Mouse (Mus musculus) thymus, postnatal 14 days (tissue): ENCODE results near the gene Rps2.
"Not testable (repeated sequence)": the region's sequence is repeated elsewhere in the genome, so short reads cannot be mapped to it uniquely, and the experiment has no call there.

Experiments used
- DNase-seq: peaks from one replicate; pipeline ENCODE4 v3.0.0; 2021

Rps2 gene

DNA sequence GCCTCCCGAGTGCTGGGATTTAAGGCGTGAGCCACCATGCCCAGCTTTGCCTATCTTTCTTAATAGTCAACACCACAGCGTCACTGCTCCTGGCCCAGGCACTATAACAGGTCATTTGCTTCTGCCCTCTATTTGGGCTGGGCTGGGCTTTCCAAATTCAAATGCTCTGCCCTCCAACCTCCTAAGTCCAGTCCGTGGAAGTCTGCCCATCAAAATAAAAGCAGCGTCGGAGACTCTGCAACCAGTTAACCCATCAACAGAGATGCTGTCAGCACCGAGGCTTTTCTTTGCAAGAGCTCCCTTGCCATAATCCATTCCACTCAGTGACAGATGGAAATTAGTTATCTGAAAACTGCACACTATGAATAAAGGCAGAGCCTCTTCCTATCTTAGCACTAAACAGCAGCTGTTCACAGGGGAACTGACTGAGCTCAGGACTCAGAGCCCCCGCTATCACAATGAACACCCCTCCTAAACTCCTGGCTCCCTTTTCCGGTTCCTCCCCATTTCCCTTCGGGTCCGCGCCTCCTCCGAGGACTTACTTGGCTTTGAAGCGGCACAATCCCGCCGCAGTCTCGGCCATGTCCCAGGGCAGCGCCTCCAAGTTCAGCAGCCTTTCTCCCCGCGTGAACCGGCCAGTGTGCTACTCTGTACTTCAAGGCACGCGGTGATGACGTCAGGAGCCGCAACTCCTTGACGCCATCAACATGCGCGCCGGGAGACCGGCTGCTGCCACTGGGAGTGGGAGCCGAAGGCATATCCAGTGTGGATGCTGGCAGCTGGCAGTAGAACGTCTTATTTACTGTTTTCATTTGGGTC is 10.7 kb upstream of the Rps2 start, which contains the start of gene Tbl3:
Gene Tbl3 (minus strand): TSS at position 679 of the 819 bp plus-strand sequence.
- peak; percentile 93 for DNase-seq

DNA sequence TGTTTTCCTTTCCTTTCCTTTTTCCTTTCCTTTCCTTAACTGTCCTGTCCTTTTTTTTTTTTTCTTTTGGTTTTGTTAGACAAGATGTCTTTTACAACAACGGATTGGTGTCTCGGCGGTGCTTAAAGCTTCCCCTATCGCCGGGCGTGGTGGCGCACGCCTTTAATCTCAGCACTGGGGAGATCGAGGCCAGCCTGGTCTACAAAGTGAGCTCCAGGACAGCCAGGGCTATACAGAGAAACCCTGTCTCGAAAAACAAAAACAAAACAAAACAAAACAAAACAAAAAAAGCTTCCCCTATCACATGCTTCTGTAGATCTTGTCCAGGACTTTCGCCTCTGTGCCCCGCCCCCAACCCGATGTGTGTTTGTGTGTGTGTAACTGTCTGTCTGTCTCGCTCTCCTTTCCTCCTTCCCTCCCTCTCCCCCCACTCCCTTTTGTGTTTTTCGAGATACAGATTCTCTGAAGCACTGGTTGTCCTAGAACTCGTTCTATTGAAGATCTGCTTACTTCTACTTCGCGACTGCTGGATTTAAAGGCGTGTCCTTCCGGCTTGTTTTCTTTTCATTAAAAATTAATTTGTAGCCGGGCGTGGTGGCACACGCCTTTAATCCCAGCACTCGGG is 10.0 kb upstream of the Rps2 start:
- no peak for DNase-seq

DNA sequence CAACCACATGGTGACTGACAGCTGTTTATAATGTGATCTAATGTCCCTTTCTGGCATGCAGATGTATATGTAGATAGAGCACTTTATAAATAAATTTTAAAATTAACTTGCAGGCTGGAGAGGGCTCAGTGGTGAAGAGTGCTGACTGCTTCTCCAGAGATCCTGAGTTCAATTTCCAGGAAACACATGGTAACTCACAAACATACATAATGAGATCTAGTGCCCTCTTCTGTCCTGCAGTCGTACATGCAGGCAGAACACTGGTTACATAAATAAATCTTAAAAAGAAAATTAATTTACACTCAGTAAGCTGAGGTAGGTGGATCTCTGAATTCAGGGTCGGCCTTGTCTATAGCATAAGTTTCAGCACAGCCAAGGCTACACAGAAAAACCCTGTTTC is 9.3 kb upstream of the Rps2 start:
- no peak for DNase-seq

DNA sequence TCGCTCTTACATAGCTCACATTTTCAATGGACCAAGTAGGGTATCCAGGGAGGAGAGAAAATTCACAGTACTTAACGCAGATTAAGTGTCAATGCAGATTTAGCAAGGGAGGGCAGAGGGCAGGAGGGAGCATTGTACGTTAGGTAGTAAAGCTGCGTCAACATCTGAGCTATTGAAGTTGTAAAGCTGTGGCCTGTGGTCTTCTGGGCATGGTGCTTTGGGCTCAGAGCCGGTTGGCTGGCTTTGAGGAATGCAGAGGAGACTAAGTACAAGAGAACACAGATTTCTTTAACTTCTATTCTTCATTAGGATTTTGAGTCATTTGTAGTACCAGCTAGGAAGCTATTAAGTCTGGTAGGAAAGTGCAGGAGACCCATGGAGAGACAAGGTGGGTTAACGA is 2.4 kb upstream of the Rps2 start:
- DNase-seq: no peak

DNA sequence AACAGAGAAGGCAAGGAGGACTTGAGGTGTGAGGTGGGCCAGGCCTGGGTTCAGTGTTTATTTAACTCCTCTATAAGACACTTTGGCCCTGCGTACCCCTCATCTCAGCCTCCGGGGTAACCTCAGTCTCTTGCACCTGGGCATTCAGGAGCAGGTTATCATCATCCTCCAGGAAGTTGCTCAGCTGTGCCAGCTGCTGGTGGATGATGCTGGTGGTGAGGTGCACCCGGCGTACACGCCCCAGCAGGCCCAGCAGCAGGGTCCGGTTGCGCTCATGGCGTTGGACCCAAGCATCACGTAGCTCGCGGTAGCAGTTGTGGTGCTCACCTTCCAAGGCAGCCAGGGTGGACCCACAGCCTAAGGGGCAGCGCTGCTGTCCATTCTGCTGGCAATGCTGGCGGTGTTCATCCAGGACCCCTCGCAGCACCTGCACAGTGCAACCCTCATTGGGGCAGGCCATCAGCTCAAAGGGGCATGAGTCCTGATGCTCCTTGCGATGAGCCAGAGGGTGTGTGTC is 1.7 kb upstream of the Rps2 start:
- DNase-seq: no peak

DNA sequence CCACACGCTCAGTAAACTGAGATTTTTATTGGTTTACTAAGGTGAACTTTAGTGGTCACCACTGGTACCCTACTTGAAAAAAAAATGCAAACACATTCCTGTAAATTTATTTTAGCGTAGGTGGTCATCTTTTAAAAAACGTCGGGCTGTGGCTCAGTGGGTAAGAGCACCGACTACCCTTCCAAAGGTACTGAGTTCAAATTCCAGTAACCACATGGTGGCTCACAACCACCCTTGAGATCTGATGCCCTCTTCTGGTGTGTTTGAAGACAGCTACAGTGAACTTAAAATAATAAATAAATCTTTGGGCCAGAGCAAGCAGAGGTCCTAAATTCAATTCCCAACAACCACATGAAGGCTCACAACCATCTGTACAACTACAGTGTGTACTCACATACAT is 1.0 kb downstream of the Rps2 start:
- not testable (repeated sequence) for DNase-seq

DNA sequence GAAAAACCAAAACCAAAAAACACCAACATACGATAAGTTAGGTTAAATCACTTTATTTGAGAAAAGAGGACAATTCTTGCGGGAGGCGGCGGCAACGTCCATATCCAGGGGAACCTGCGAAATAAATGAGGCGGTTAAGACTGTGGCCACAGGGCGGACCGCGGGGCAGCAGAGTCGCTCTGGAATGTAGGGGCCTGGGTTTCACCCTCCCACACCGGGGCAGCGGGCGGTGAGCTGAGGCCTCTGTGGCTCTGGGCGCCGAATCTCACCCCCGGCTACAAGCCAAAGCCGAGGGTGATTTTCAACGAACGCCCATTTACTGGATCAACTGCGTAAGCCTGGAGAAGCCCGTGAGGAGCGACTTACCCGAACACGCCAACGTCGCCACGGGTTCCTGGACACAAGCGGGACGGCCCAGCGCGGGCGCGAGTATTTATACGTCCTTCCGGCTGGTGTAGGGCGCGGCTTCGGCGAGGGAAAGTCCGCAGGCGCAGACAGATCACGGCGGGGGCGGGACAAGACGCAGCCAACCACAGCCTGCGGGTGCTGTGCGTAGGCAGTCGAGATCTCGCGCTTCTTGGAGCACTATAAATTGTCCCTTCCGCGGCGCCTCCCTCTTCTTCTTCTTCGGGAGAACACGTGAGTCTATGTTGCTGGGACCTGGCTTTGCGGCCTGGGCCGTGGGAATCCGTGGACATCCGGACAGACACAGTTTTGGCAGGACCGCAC is 1.7 kb downstream of the Rps2 start:
- peak; percentile 98 for DNase-seq

DNA sequence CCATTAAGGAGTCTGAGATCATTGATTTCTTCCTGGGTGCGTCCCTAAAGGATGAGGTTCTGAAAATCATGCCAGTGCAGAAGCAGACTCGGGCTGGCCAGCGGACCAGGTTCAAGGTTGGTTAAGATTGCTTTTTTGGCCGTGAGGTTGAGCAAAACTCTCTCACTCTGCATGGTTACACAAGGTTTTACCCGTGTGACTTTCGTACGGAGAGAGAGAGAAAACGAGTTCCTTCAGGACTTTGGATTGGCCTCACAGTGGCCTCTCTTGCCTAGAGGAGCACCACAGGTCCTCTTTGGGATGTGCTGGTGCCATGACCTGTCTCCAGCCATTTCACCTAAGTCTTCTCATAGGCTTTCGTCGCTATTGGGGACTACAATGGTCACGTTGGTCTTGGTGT is 2.7 kb downstream of the Rps2 start:
- not testable (repeated sequence) for DNase-seq

DNA sequence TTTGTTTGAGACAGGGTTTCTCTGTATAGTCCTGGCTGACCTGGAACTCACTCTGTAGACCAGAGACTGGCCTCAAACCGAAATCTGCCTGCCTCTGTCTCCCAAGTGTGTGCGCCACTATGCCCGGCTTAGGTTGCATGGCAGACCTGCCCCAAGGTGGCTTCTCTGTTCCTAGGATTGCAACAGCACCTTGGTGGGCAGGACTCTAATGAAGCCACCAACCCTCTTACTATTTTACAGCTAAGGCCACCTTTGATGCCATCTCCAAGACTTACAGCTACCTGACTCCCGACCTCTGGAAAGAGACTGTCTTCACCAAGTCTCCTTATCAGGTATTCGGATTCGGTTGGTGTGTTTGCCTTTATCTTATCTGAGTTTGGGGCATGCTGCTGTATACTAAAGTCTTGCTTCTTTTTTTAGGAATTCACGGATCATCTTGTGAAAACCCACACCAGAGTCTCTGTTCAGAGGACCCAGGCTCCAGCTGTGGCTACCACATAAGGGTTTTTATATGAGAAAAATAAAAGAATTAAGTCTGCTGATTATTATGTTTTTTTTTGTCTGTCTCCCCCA is 3.6 kb downstream of the Rps2 start:
- DNase-seq: not testable (repeated sequence)

DNA sequence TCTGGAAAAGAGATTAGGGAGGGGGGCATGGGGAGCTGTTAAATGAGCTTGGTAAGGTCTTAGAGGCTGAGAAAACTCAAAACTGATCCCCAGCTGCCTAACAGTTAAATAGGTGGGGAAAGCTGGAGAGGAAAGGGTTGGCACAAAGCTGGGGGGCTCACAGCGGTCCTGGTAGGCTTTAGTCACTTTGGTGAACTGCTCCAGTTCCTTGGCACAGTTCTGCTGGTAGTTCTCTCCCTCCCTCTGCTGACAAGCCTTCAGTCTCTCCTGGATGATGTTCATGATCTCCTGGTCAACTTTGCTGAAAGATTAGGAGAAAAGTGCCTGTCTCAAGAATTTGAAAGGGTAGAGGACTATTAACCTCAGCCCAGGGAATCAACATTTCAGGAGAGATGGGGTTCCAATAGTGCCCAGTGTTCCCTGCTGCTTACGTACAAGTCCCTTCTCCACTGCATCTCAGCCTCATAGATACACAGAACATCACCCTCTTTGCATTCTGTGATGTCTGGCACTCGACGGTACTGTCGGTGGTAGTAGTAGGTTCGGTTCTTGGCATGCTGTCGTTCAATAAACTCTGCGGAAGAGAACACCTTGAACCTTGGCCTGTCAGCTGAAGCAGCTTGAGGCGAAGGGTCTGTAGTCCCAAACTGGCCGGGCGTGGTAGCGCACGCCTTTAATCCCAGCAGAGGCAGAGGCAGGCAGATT is 4.5 kb downstream of the Rps2 start:
- DNase-seq: no peak

DNA sequence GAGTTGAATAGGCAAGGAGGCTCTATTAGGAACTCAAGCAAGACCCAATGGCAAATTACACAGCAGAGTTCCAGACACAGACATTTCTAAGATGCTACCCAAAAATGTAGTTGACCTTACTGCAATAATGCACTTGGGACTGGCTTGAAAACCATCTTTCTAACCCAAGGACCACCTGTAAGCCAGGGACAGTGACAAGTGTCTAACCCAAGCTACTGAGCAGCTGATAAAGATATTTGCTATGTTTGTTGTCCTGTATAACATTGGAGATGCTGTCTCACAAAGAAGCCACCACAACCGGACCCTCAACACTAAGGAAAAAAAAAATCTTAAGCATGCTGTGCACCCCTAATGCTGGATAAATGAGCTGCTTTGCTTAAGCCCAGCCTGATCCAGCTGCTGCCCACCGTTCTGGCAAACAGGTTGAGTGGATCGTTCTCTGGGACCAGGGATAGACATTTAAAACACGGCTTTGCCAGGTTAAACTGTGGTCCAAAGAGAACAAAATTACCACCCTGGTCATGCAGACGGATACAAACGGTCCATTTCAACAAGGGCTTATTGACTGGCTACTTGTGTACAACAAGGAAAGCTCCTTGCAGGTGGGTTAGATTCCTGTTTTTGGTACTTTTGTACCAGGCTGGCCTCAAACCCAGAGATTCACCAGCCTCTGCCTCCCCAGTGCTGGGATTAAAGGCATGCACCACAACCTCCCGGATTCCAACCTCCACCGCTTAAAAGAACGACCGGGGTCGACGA is 5.4 kb downstream of the Rps2 start:
- no peak for DNase-seq

DNA sequence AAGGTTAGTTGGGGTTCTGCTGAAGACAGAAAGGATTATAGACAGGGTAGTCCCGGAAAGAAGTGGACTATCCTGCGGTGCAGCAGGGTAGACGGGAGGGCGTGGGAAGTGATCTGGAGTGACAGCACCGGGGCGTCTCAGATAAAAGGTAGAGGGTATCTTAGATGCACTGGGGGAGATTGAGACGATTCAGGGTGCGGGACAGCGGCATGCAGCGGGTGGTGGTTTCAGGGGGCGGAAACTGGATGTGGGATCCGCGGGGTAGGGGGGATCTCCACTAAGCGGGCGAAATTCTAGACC is 5.9 kb downstream of the Rps2 start:
- DNase-seq: no peak

DNA sequence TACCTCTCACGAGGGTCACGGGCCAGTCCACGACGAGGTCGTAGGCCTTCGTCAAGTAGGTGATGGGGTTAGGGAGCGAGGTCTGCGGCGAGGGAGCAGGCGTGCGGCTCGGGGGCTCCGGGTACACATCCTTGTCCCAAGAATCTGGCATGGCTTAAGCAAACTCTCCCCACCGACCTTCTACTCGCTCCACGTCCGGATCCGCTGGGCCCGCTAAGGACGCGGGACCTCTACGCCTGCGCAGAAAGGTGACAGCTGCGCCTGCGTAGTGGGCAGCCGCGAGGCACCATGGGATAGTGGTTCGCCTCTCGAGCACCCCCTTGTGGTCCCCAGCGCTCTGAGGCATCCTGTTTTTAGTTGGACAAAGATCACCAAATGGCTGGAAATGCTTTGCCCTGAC is 6.3 kb downstream of the Rps2 start, which contains the start of gene Ndufb10:
Gene Ndufb10 (minus strand): TSS at position 295 of the 400 bp plus-strand sequence.
- peak; percentile 97 for DNase-seq

DNA sequence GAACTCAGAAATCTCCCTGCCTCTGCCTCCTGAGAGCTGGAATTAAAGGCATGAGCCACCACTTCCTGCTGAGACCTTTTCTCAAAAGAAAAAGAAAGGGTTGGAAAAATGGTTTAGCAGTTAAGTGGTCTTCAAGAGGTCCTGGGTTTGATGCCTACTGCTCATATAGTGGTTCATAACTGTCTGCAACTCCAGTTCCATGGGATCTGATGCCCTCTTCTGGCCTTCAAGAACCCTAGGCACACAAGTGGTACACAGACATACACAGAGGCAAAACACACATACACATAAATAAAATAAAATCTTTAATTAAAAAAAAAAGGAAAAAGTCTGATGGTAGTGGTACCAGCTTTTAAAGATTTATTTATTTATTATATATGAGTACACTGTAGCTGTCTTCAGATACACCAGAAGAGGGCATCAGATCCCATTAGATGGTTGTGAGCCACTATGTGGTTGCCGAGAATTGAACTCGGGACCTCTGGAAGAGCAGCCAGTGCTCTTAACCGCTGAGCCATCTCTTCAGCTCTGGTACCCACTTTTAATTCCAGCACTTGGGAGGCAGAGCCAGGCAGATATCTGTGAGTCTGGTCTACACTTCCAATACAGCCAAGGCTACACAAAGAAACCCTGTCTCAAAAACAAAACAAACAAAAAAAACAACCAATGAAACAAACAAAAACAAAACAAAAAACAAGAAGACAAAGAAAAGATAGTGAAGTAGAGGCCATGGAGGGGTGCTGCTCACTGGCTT is 7.9 kb downstream of the Rps2 start:
- no peak for DNase-seq

DNA sequence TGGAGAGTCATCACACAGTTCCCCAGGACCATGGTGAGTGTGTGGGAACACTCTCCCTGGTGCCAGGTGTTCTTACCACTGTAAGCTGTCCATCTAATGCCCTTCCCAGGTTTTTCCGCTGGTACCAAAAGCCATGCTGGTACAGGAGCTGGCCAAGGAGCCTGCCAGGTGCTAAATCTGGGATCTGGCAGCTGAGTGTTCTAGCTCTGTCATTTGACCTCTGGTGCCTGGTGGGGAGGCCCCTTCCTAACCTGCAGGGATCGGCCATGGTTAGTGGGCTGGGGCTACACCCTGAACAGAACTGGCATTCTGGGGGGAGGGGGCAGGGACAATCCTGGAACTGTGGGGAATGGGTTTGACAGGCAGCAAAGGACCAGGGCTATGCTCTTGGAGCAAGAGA is 9.7 kb downstream of the Rps2 start, which contains the start of gene Rpl3l:
Gene Rpl3l (plus strand): TSS at position 203 of the 400 bp plus-strand sequence.
- DNase-seq: no peak

DNA sequence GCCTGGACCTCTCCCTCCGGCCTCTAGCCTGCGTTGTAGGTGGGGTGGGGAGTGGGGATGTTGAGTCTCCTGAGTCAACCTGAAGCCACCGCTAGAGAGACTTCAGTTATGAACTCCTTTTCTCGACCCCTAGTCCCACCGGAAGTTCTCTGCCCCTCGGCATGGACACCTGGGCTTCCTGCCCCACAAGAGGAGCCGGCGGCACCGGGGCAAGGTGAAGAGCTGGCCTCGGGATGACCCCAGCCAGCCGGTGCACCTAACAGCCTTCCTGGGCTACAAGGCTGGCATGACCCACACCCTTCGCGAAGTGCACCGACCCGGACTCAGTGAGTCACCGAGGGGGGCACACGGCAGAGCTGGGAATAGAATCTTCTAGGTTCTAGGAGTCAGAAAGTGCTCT is 10.3 kb downstream of the Rps2 start:
- no peak for DNase-seq

DNA sequence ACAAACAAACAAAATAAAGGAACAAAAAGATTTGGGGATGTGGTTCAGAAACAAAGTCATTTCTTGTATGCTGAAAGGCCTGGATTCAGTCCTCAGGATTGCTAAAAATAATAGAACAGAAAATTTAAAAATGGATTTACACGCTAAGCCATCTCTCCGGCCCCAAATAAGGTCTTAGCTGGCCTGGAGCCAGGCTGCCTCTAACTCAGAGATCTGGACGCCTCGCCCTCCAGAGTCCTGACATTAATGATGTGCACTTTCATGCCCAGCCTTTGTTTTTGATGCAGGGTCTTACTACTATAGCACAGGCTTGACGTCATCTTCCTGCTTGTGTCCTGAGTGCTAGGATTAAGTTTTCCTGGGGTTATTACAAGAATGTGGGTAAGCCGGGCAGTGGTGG is 11.2 kb downstream of the Rps2 start:
- DNase-seq: no peak

DNA sequence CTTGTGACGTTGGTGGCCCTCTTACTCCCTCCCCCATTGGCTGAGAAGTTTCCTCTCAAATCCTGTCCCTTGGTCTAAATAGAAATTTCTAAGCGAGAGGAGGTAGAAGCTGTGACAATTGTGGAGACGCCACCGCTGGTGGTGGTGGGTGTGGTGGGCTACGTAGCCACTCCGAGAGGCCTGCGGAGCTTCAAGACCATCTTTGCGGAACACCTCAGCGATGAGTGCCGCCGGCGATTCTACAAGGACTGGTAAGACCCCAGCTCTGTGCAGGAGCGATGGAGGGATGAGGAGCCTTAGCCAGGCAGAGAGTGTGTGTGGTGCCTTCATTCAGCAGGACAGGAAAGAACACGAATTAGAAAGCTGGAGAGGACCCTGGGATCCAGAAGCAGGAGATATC is 12.9 kb downstream of the Rps2 start:
- DNase-seq: no peak

DNA sequence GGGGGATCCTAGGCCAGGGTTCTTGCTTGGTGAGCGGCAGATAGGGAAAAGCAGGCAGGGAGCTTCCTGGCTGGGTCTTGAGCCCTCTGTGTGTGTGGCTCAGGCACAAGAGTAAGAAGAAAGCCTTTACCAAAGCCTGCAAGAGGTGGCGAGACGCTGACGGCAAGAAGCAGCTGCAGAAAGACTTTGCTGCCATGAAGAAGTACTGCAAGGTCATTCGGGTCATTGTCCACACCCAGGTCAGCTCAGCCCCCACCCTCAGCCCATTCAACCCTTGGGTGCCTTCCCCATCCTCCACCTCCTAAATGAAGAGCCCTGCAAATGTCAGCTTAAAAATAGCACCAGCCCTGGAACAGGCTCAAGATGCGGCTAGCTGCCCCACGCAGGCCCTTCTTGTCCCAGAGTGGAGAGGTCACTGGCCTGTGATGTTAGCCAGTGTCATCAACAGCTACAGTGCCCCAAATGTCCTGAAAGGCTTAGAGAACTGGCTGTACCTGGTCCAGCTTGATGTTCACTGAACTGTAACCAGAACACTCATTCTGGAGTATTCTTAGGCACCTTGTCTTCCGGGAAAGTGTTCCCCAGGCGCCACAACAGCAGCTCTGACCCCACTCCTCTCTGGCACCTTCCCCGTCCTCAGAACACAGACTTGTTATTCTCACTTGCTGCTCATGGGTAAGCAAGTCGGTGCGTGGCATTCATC is 14.5 kb downstream of the Rps2 start:
- DNase-seq: no peak

DNA sequence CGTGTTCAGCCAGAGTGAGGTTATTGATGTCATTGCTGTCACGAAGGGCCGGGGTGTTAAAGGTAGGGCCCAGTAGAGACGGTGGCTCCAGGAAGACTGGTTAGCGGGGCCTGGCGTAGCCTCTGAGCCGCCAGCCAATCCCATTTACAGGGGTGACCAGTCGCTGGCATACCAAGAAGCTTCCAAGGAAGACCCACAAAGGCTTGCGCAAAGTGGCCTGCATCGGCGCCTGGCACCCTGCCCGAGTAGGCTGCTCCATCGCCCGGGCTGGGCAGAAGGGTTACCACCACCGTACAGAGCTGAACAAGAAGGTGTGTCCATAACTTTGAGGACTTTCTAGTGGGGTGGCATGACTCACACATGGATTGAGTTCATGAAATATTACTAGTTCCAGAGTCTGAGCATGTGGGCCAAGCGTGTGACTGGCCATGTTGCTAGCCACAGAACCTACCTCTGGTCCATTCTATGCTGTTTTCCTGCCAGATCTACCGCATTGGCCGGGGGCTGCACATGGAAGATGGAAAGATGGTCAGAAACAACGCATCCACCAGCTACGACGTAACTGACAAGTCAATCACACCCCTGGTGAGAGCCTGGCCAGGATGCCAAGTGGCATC is 15.6 kb downstream of the Rps2 start:
- DNase-seq: no peak
